Mouse (Mus musculus) adrenal gland, postnatal 10 days (tissue): ENCODE results near the gene Gclc. TPM values are rescaled to one million over a fixed set of nuclear protein-coding genes. Genes with fewer than 3 reads are reported as not detected.
A peak's percentile ranks its signal among the peaks of the same experiment; 100 is the strongest.

Experiments
- DNase-seq: peaks from one replicate; pipeline ENCODE4 v3.0.0; 2021; ENCODE audit warnings: mixed read lengths
- long read RNA-seq, 2 experiments: library from polyadenylated mRNA; stranded (forward); transcript quantifications; one replicate each; pipeline ENCODE4 v2.0.0; 2021
- total RNA-seq, 2 experiments: library from RNA; stranded (reverse); gene quantifications; 2 replicates each; pipeline ENCODE4 v1.2.3; 2021

Gclc gene
- total RNA-seq, result 10 to 100 TPM; 41.3 to 56.4 TPM
- long read RNA-seq, experiment 1, transcript Gclc-201 (16 exons, 3,423 nt), result major isoform, 79 of 110 reads
- long read RNA-seq, experiment 1, partial matches to known transcripts, result 17 of 110 reads
- long read RNA-seq, experiment 1, other reads (novel, unspliced or antisense), result 14 of 110 reads
- long read RNA-seq, experiment 2, transcript Gclc-201 (16 exons, 3,423 nt), result major isoform, 33 of 42 reads
- long read RNA-seq, experiment 2, partial matches to known transcripts, result 0 of 42 reads
- long read RNA-seq, experiment 2, other reads (novel, unspliced or antisense), result 9 of 42 reads

GRCm38 (mm10) chr9:77753853-77754727 is at the start of gene Gclc:
Gclc (plus strand) TSS chr9:77754535.
- DNase-seq, result peak; percentile 95

- no peak for DNase-seq
Measured at GRCm38 (mm10) chr9:77706515-77706914, 47.8 kb upstream of the Gclc start.

- no peak for DNase-seq
Measured at GRCm38 (mm10) chr9:77707433-77708139, 46.7 kb upstream of the Gclc start.

- no peak for DNase-seq
Measured at GRCm38 (mm10) chr9:77708950-77709349, 45.4 kb upstream of the Gclc start.

GRCm38 (mm10) chr9:77711021-77711569 is 43.2 kb upstream of the Gclc start:
- no peak for DNase-seq

GRCm38 (mm10) chr9:77712816-77713215 is 41.5 kb upstream of the Gclc start:
- DNase-seq, result no peak

- no peak for DNase-seq
Measured at GRCm38 (mm10) chr9:77713301-77713700, 41.0 kb upstream of the Gclc start.

GRCm38 (mm10) chr9:77715262-77715661 is 39.1 kb upstream of the Gclc start:
- no peak for DNase-seq

GRCm38 (mm10) chr9:77716009-77716408 is 38.3 kb upstream of the Gclc start:
- no peak for DNase-seq

- no peak for DNase-seq
Measured at GRCm38 (mm10) chr9:77717831-77718435, 36.4 kb upstream of the Gclc start.

GRCm38 (mm10) chr9:77718816-77719411 is 35.4 kb upstream of the Gclc start:
- peak; percentile 24 for DNase-seq

GRCm38 (mm10) chr9:77719675-77720074 is 34.7 kb upstream of the Gclc start:
- DNase-seq, result no peak

- no peak for DNase-seq
Measured at GRCm38 (mm10) chr9:77722381-77722780, 32.0 kb upstream of the Gclc start.

GRCm38 (mm10) chr9:77724216-77724615 is 30.1 kb upstream of the Gclc start:
- no peak for DNase-seq

- no peak for DNase-seq
Measured at GRCm38 (mm10) chr9:77725448-77725847, 28.9 kb upstream of the Gclc start.

- DNase-seq, result no peak
Measured at GRCm38 (mm10) chr9:77726018-77726684, 28.2 kb upstream of the Gclc start.

- DNase-seq, result no peak
Measured at GRCm38 (mm10) chr9:77727012-77727411, 27.3 kb upstream of the Gclc start.

- DNase-seq, result no peak
Measured at GRCm38 (mm10) chr9:77732067-77732466, 22.3 kb upstream of the Gclc start.

- no peak for DNase-seq
Measured at GRCm38 (mm10) chr9:77737298-77738041, 16.9 kb upstream of the Gclc start.

- DNase-seq, result no peak
Measured at GRCm38 (mm10) chr9:77741452-77741851, 12.9 kb upstream of the Gclc start.
